Mouse (Mus musculus): ENCODE measurements at regions not wholly inside any gene's neighbourhood (a gene's known extent, or its start where the extent isn't known, plus 50 kb on each side); places are given as distances from the start of the nearest gene placed in this dataset.

DNA sequence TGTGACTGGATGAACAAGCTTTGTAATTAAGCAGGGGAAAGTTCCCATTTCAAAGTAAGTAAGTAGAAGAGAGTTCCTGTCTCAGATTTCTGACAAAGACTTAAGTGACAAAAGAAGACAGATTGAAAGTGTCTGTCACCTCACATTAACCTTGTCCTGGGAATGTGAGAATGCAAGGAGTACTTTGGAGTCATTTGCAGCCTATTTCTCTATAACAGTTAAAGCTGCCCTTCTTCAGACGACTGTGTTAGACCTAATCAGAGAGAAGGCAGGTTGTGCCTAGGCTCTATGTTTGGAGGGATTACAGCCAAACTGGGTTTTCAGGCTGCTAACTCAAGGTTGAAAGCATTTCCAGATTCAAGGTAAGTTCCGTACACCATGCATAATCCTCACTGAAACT is 446.5 kb downstream of the Pdgfc start:
- DNase-seq (ENCODE audit: extremely low spot score, low read depth, low spot score): no peak

GRCm38 (mm10) chr3:81483363-81483762 is 447.1 kb downstream of the Pdgfc start:
- no peak for DNase-seq (ENCODE audit: extremely low spot score, low read depth, low spot score)

- DNase-seq (ENCODE audit: extremely low spot score, low read depth, low spot score): no peak
Measured at GRCm38 (mm10) chr3:81505316-81505715, 427.1 kb upstream of the Ctso start.

DNA sequence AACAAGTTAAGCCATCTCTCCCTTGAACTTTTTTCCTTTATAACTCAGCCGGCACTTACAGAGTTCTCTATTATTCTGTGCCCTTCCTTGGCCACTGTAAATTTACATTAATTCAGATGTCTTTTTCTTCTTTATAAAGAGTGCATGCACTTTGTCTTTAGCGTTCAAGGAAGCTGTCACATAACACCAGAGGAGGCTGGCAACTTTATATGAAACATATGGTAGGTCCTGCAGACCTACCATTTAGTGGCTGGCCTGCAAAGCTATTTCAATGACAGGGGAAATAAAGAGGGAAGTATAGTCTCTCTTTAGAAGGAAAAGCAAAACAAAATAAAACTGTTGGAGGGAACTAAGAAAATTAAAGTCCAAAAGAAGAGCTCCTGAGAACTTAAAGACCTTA is 423.8 kb upstream of the Ctso start:
- peak; percentile 33 for DNase-seq (ENCODE audit: extremely low spot score, low read depth, low spot score)

GRCm38 (mm10) chr3:81521804-81522203 is 410.6 kb upstream of the Ctso start:
- no peak for DNase-seq (ENCODE audit: extremely low spot score, low read depth, low spot score)

DNA sequence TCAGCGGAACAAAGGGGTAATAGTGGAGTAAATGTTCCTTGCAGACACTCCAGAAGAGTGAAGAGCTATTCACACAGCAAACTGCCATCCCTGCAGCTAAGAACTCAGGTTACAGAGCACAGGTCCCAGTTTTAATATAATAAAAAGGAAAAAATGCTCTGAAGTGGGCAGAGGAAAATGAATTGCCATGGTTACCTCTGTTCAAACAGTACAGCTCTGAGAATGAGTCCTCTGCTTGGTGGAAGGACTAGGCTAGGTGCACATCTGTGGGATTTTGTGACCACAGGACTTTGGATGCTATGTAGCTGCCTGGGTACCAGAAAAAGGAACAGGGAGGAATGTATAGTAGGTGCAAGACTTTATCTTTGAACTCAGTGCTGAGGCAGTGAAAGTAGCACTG is 401.5 kb upstream of the Ctso start:
- no peak for DNase-seq (ENCODE audit: extremely low spot score, low read depth, low spot score)

GRCm38 (mm10) chr3:81535448-81536205 is 396.8 kb upstream of the Ctso start:
- peak; percentile 50 for DNase-seq (ENCODE audit: extremely low spot score, low read depth, low spot score)

- DNase-seq (ENCODE audit: extremely low spot score, low read depth, low spot score): no peak
Measured at GRCm38 (mm10) chr3:81554773-81555172, 377.6 kb upstream of the Ctso start.

GRCm38 (mm10) chr3:81562610-81563258 is 369.7 kb upstream of the Ctso start:
- no peak for DNase-seq (ENCODE audit: extremely low spot score, low read depth, low spot score)

DNA sequence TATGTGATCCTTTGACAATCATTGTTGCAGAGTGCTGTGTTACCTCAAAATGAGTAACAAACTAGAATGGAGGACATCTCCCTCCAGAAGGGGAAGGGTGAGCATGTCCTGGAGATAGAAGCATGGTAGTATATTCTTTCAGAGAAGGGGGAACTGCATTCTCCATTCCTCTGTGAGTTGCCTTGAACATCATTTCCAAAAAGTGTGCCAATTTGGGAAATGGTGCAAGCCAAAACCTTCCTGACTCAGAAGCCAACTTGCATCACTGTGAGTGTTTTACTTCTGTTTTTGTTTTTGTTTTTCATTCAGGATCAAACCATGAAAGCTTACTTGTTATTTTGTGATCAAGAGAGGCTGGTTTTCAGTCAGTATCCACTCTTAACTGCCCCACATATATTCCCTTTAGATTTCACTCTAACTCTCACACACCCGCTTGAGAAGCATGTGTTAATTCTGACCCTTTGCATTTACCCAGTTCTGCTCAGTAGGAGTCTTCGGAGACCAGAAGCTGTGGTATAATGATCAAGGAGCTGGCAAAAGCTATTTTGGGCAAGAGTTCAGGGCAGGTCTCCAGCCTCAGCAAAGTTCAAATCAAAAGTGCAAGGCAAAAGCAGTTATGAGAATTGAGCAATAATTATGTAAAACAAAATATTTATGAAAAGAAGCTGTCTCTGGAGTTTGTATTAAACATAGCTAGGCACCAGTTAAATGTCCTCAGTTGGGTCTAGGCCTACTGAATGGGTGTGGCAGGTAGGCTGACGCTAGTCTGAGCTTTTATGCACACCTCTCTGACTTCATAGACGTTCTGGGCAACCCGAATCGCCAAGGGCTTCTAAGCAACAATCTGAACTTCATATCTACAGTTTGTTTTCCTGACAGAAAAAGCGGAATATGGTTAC is 368.3 kb upstream of the Ctso start:
- DNase-seq (ENCODE audit: extremely low spot score, low read depth, low spot score): no peak

DNA sequence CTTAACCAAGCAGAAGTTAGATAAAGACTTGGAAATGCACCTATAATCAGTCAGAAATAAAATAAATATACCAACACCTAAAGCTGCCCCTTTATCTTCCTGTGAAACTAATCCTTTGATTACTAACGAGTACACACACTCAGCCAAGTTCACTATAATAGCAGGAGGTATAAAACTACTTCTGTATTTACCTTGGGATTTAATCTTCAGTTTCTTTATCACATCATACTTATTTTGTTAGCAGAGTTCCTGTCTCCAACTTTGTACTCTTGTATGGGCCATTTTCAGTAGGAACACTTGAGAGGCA is 367.7 kb upstream of the Ctso start:
- no peak for DNase-seq (ENCODE audit: extremely low spot score, low read depth, low spot score)

- no peak for DNase-seq (ENCODE audit: extremely low spot score, low read depth, low spot score)
Measured at GRCm38 (mm10) chr3:81583387-81584027, 348.9 kb upstream of the Ctso start.

DNA sequence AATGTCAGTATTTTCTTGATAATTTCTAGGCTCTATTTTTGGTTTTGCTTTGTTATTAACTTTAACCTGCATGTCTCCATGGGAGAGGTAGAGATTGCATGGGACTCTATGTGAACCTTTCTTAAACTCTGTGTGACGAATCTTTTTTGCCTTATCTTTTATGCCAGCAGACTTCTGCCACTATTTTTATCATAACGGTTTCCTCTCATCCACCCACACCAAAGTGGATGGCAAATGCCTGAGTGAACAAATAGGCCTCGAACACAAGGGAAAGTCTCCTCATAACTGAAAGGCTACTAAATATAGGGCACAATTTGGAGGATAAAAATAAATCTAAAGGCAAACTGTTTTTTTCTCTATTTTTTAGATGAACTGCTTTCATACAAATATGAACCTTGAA is 343.3 kb upstream of the Ctso start:
- DNase-seq (ENCODE audit: extremely low spot score, low read depth, low spot score): no peak

DNA sequence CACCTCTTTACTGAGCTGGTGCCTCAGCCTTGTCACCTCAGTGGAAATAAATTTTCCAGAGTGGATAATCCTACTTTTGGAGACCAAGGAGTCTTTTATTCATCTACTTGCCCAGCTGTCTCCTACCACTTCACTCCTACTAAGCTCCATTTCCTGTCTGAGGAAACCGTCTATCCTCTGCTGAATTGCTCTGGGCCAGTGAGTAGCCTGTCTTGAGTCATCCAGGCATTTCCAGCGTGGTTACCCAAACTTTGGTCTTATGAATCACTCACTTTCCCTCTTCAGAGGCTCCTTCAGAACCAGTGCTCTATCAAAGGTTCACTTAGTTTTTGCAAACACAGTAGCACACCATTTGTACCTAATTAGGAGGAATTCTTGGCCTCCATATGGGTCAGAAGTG is 303.2 kb upstream of the Ctso start:
- no peak for DNase-seq (ENCODE audit: extremely low spot score, low read depth, low spot score)

GRCm38 (mm10) chr3:81658490-81658889 is 273.9 kb upstream of the Ctso start:
- no peak for DNase-seq (ENCODE audit: extremely low spot score, low read depth, low spot score)

DNA sequence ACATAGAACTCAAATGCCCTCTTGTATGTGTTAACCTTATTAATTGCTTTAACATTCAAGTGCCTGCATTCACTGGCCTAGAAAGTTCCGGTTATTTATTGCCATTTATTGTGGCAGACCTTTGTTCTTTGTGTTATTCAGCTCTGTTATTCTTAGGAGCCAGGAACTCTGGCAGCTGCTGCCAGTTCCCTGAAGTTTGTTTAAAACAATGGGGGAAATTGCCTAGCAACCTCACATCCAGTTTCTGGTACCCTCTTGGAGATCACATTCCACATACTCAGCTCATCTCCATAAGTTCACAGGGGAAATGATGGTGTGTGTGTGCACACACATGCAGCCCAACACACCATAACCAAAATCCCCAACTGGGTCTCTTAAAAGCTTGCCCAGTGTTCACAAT is 270.8 kb upstream of the Ctso start:
- no peak for DNase-seq (ENCODE audit: extremely low spot score, low read depth, low spot score)

DNA sequence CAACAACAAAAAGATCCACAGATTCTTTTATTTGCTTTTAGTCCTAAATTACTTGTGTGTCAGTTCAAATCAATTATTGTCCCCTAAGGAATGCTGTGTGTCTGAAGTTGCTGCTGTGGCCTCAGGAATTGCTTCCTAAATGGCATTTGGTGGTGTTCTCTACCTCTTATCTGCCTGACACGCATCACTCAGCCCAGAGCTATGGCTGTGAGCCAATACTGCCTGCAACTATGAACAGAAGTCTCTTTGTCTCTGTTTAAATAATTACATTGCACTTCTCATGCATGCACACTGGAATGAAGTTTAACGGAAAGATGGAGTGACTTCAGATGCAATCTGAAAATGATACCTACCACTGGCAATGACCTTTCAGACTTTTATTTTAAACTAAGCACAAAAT is 266.1 kb upstream of the Ctso start:
- DNase-seq (ENCODE audit: extremely low spot score, low read depth, low spot score): no peak

GRCm38 (mm10) chr3:81676570-81676969 is 255.8 kb upstream of the Ctso start:
- no peak for DNase-seq (ENCODE audit: extremely low spot score, low read depth, low spot score)

- no peak for DNase-seq (ENCODE audit: extremely low spot score, low read depth, low spot score)
Measured at GRCm38 (mm10) chr3:81701974-81702697, 230.3 kb upstream of the Ctso start.

DNA sequence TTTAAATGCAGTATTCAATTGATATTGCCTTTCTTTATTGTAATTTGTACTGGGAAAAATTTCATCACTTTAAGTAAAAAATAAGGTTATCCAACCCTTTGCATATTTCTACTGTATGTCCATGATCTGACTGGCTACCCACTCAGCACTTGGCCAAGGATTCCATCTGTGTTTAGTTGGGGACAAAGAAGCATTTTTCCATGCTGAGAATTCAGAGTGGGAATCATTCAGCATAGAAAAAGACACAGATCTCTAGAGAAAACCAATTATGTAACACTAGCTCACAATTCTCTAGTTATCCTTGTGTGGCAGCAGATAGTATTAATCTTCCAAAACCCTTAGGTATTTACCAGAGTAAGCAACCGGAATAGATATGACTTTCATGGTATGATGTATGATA is 213.5 kb upstream of the Ctso start:
- DNase-seq (ENCODE audit: extremely low spot score, low read depth, low spot score): no peak

DNA sequence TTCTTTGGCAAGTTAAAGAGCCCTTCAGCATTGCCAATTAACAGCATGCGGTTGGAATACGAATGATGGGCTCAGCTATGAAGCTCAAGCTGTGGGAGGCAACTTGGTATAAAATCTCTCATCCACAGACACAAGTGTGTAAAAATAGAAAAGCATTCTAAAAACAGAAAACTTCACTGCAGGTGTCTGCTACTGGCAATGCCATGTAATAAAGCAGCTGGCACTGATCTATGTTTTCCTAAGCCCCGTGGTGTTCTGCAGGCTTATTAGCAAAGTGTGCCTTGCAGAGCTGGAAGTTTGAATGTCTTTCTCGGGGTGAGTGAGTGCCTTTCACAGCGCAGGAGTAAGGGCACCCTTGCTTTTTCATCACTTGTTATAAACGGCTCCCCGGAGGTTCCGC is 196.9 kb upstream of the Ctso start:
- DNase-seq (ENCODE audit: extremely low spot score, low read depth, low spot score): no peak

All from hindlimb bud, embryonic 11.5 days (tissue).